Mouse (Mus musculus) heart, embryonic 12.5 days (tissue): ENCODE results near the gene Kcmf1. TPM values are rescaled to one million over a fixed set of nuclear protein-coding genes. Genes with fewer than 3 reads are reported as not detected.

Experiments
- ATAC-seq: fragments of 200-750 bp; cut with Nextera tagmentation; 2 replicates; pipeline ENCODE4 v1.8.0; 2017; ENCODE audit warnings: moderate TSS enrichment, moderate library complexity; ENCODE audit not compliant: insufficient number of reproducible peaks, low FRiP score
- H3K27ac ChIP-seq: fragments of 300-500 bp; sonication (generic); 2 replicates; pipeline ENCODE4 v1.5.1; 2016; ENCODE audit warnings: mild to moderate bottlenecking, moderate library complexity; ENCODE audit not compliant: poor library complexity, severe bottlenecking
- H3K27me3 ChIP-seq: fragments of 300-500 bp; sonication (generic); replicated peaks from 2 replicates; pipeline ENCODE4 v1.6.1; 2016; ENCODE audit warnings: mild to moderate bottlenecking, moderate library complexity
- H3K36me3 ChIP-seq: fragments of 300-500 bp; sonication (generic); 2 replicates; pipeline ENCODE4 v1.6.1; 2016; ENCODE audit warnings: mild to moderate bottlenecking, moderate library complexity
- H3K4me1 ChIP-seq: fragments of 300-500 bp; sonication (generic); replicated peaks from 2 replicates; pipeline ENCODE4 v1.6.1; 2016; ENCODE audit warnings: mild to moderate bottlenecking
- H3K4me2 ChIP-seq: fragments of 300-500 bp; sonication (generic); 2 replicates; pipeline ENCODE4 v1.6.1; 2016; ENCODE audit warnings: mild to moderate bottlenecking, moderate library complexity
- H3K4me3 ChIP-seq: fragments of 300-500 bp; sonication (generic); 2 replicates; pipeline ENCODE4 v1.5.1; 2016; ENCODE audit warnings: mild to moderate bottlenecking
- H3K9ac ChIP-seq: fragments of 300-500 bp; sonication (generic); 2 replicates; pipeline ENCODE4 v1.6.1; 2016; ENCODE audit warnings: mild to moderate bottlenecking, moderate library complexity
- H3K9me3 ChIP-seq: fragments of 300-500 bp; sonication (generic); replicated peaks from 2 replicates; pipeline ENCODE4 v1.6.1; 2016; ENCODE audit warnings: mild to moderate bottlenecking, moderate library complexity
- WGBS: fragments of 180-500 bp; shearing (Covaris S2); methylation state at CpG from one replicate; pipeline ENCODE4 v1.1.7; 2016; 5-methylcytosine and 5-hydroxymethylcytosine counted together
- polyA plus RNA-seq: library from polyadenylated mRNA; unstranded; fragments of >200 nt; fragmentation: Nextera tagmentation; extraction: Ambion mirVana; gene quantifications from 2 replicates; pipeline ENCODE4 v1.2.1, GENCODE M21; 2016

Gene Kcmf1
- polyA plus RNA-seq, 1 experiment from 2014 or later = 50.8 TPM

DNA sequence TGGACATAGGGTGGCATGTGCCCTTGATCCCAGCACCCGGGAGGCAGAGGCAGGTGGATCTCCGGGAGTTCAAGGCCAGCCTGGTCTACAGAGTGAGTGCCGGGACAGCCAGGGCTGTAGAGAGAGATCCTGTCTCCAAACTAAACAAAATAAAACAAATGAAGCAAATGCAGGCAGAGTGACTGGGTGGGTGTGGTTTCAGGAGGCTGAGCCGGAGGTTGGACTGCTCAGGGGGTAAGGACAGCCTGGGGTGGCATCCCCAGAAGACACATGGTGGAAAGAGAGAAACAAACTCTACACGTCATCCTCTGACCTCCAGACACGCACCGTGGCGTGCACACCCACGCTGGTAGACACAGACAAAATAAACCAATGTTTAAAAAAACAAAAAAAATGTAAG, 86.3 kb downstream of the Kcmf1 start:
- H3K9me3 ChIP-seq = no peaks in the 10 kb centered on the region

DNA sequence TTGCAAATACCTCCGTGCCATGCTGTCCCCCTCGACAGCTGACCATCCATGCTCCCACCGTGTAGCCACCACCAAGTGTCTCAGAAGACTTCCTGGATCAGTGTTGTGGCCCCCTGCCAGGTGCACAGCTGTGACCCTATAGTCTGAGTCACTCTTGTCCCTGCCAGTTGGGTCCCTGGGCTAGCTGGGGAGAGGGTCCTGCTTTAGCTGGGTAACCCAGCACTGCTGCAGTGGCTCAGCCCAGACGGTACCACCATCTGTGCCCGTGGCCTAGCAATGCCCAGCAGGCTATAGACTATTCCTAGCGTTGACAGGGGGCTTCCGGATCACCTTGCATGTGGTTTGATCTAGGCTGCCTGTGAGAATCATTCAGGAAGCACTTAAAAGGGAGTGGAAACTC, 89.5 kb downstream of the Kcmf1 start:
- 59% methylated on average over 7 of the region's 7 CpGs for WGBS
- Histone ChIP-seq H3K27ac (no peak overlapping the region), H3K36me3 (no peaks in the 10 kb centered on the region), H3K4me1 (peaks cover 11% of the 10 kb centered on the region), H3K9ac (no peak overlapping the region), H3K27me3 (no peaks in the 10 kb centered on the region), H3K4me3 (no peak overlapping the region), H3K4me2 (no peak overlapping the region), H3K9me3 (no peaks in the 10 kb centered on the region)
- ATAC-seq = no peak

More for the DNA sequence above, 86.3 kb downstream of the Kcmf1 start:
- no peak overlapping the region for H3K27ac ChIP-seq
- 75% methylated on average over 9 of the region's 9 CpGs for WGBS
- peaks cover 11% of the 10 kb centered on the region for H3K4me1 ChIP-seq
- no peaks in the 10 kb centered on the region for H3K36me3 ChIP-seq
- H3K4me2 ChIP-seq = no peak overlapping the region
- H3K4me3 ChIP-seq = no peak overlapping the region
- no peak overlapping the region for H3K9ac ChIP-seq
- ATAC-seq = no peak
- H3K27me3 ChIP-seq = no peaks in the 10 kb centered on the region

DNA sequence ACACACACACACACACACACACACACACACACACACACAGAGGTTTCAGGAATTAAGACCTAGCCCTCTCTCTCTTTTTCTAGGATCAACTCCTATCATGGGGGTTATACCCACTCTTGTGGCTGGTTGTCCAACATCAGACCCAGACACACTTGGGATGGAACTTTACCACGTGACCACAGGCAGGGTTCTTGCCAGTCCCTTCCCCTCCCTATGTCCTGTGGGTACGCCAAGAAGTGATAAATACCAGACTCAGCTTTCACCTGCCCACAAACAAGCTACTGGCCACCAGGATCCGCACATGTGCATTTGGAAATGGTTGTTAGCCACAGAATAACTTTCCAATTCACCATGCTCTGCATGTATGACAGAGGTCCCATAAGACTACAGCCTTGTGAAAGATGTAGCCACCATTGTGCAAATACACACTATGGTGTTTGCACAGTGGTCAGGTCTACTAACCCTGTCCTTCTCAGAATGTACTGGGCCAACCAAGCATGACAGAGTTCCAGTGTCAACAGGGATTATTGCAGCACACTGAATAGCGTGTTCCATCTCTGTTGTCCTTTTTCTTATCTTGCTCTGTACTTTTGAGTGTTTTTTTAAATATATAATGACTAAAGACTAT, 90.1 kb downstream of the Kcmf1 start:
- 80% methylated on average over 4 of the region's 4 CpGs for WGBS
- H3K36me3 ChIP-seq = no peaks in the 10 kb centered on the region
- ATAC-seq = no peak
- no peaks in the 10 kb centered on the region for H3K9me3 ChIP-seq
- no peak overlapping the region for H3K4me3 ChIP-seq
- H3K27me3 ChIP-seq = no peaks in the 10 kb centered on the region
- H3K4me2 ChIP-seq = no peak overlapping the region
- no peak overlapping the region for H3K27ac ChIP-seq
- H3K9ac ChIP-seq = no peak overlapping the region
- peaks cover 11% of the 10 kb centered on the region for H3K4me1 ChIP-seq

DNA sequence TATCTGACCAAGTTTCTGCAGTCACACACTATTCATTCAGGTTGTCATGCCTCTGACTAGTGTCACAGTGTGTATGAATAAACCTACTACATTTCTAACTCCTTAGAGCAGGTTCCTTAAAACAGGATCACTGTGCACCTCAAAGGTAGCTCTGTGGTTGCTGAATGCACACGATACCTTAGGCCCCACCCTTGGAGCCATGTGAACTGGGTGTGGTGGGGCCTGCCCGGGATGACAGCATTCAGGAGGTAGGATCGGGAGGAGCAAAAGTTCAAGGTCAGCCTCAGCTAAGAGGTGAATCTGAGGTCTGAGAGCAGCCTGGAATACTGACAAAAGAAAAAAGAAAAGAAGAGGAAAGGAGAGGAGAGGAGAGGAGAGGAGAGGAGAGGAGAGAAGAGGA, 91.4 kb downstream of the Kcmf1 start:
- WGBS = 51% methylated on average over 3 of the region's 3 CpGs
- Histone ChIP-seq H3K27me3 (no peaks in the 10 kb centered on the region), H3K4me2 (no peak overlapping the region)

DNA sequence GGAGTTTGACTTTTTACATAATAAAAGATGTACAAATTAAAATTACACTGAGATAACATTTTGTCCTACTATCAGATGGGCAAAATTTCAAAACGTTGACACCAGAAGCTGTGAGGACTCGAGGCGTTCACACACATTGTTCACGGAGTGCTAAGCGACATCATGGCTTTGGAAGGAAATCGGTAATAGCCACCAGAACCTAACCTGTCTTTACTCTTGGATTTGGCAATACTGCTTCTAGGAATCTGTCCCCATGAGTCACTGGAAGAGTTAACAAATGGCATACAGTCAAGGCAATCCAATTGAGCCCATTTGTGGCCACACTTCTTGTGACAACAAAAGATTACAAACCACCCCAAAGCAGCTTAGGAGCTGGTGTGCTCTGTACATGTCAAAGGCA, 96.1 kb downstream of the Kcmf1 start:
- no peaks in the 10 kb centered on the region for H3K9me3 ChIP-seq
- no peaks in the 10 kb centered on the region for H3K36me3 ChIP-seq
- H3K4me2 ChIP-seq = no peak overlapping the region
- H3K4me1 ChIP-seq = no peaks in the 10 kb centered on the region
- 68% methylated on average over 6 of the region's 6 CpGs for WGBS
- no peak for ATAC-seq
- H3K9ac ChIP-seq = no peak overlapping the region
- no peaks in the 10 kb centered on the region for H3K27me3 ChIP-seq
- no peak overlapping the region for H3K4me3 ChIP-seq
- H3K27ac ChIP-seq = no peak overlapping the region

More for the DNA sequence above, 91.4 kb downstream of the Kcmf1 start:
- H3K4me3 ChIP-seq = no peak overlapping the region
- peaks cover 10% of the 10 kb centered on the region for H3K4me1 ChIP-seq
- H3K9ac ChIP-seq = no peak overlapping the region
- no peaks in the 10 kb centered on the region for H3K9me3 ChIP-seq
- no peak overlapping the region for H3K27ac ChIP-seq
- ATAC-seq = no peak
- no peaks in the 10 kb centered on the region for H3K36me3 ChIP-seq

DNA sequence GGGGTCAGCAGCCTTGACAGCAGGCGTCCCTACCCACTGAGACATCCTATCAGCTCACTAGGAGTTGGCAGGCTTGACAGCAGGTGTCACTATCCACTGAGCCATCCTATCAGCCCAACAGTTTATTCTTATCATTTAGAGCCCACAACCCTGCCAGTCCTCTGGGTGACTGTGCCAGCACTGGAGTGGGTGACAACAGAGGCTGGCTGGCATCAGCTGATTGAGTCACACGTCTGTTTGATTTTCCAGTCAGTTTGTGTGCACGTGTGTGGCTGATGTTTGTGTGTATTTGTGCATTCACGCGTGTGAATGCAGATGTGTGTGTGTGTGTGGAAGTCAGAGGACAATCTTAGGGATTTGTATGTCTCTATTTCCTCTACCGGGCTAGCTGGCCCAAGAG, 97.7 kb downstream of the Kcmf1 start:
- WGBS = 87% methylated on average over 6 of the region's 6 CpGs
- no peaks in the 10 kb centered on the region for H3K36me3 ChIP-seq
- ATAC-seq = no peak
- H3K9ac ChIP-seq = no peak overlapping the region
- H3K4me3 ChIP-seq = no peak overlapping the region
- no peak overlapping the region for H3K27ac ChIP-seq
- H3K4me2 ChIP-seq = no peak overlapping the region
- no peaks in the 10 kb centered on the region for H3K27me3 ChIP-seq
- no peaks in the 10 kb centered on the region for H3K9me3 ChIP-seq
- H3K4me1 ChIP-seq = no peaks in the 10 kb centered on the region

DNA sequence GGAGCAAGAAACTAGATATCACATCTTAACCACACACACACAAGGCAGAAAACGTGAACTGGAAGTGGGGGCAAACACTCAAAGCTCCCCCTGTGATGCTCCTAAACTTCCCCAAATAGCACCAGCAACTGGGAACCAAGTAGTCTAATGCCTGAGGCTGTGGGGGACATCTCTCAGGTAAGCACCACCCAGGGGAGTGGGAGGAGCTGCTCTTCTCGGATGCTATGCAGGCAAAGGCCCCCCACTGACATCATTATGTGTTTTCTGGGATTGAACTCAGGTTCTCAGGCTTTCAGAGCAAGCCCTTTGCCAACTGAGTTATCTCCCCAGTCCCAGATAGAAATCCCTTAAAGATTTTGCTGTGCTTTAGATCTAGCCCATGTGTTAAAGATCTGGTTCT, 99.1 kb downstream of the Kcmf1 start:
- H3K27ac ChIP-seq = no peak overlapping the region
- no peak overlapping the region for H3K9ac ChIP-seq
- no peaks in the 10 kb centered on the region for H3K36me3 ChIP-seq
- no peak overlapping the region for H3K4me2 ChIP-seq
- 37% methylated on average over 2 of the region's 2 CpGs for WGBS
- no peaks in the 10 kb centered on the region for H3K27me3 ChIP-seq
- H3K4me1 ChIP-seq = no peaks in the 10 kb centered on the region
- H3K4me3 ChIP-seq = no peak overlapping the region
- H3K9me3 ChIP-seq = no peaks in the 10 kb centered on the region
- ATAC-seq = no peak

DNA sequence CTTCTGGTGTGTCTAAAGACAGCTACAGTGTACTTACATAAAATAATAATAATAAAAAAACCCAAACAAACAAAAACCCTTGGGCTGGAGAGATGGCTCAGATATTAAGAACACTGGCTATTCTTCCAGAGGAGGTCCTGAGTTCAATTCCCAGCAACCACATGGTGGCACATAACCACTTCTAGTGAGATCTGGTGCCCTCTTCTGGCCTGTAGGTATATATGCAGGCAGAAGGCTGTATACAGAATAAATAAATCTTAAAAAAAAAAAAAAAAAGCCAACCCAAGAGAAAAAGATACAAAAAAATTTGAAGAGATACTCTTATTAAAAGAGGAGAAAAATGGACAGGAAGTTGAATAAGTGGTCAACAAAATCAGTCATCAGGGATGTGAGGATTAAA, 102.0 kb downstream of the Kcmf1 start:
- H3K9ac ChIP-seq = no peak overlapping the region
- no peak overlapping the region for H3K27ac ChIP-seq
- H3K4me1 ChIP-seq = no peaks in the 10 kb centered on the region
- ATAC-seq = no peak
- H3K9me3 ChIP-seq = no peaks in the 10 kb centered on the region
- no peak overlapping the region for H3K4me2 ChIP-seq
- no peak overlapping the region for H3K4me3 ChIP-seq
- no peaks in the 10 kb centered on the region for H3K27me3 ChIP-seq
- no peaks in the 10 kb centered on the region for H3K36me3 ChIP-seq

DNA sequence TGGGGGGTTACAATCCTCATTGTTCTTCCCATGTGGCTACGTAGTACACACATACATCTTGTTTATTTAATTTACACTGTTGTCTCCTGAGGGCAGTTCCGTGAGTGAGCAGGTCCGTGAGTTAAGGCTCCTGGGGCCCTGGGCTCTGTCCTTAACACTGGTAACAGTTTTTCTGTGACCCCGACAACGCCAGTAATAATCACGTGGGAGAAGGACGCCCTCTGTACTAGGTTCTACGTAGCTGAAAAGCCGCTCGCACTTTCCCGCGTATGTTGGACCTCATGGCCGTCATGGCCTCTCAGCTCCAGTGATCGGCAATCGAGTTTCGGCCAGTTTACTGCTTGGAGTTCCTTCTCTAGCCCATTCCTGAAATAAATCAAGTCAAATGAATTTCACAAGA, 104.3 kb downstream of the Kcmf1 start:
- no peak for ATAC-seq
- 52% methylated on average over 16 of the region's 16 CpGs for WGBS

DNA sequence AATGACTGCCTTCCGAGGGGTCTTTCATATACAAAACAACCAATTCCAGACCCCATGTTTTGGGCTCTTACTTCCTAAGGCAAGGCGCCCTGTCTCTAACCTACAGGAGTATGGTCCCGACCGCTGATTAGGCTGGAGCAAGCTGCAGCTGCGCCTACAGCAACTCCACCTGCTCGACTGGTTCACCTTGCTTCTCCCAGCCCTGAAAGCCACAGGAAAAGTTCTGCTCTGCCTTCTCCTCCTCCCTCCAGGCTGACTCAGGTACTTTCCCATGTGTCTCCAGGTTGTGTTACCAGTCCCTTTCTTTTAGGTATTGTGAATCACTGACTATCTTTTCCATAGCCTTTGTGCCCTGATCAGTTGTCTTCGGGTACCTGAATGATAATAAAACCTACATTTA, 104.9 kb downstream of the Kcmf1 start:
- Histone ChIP-seq H3K9me3 (no peaks in the 10 kb centered on the region), H3K36me3 (no peaks in the 10 kb centered on the region), H3K27me3 (peaks cover 5% of the 10 kb centered on the region; the same call in 1 of the 2 replicates), H3K27ac (no peak overlapping the region), H3K4me3 (no peak overlapping the region), H3K4me1 (peaks cover 2% of the 10 kb centered on the region; the same call in 1 of the 2 replicates), H3K4me2 (no peak overlapping the region), H3K9ac (no peak overlapping the region)
- WGBS = 56% methylated on average over 7 of the region's 7 CpGs
- no peak for ATAC-seq

More for the DNA sequence above, 104.3 kb downstream of the Kcmf1 start:
- Histone ChIP-seq H3K4me2 (no peak overlapping the region), H3K9me3 (no peaks in the 10 kb centered on the region), H3K9ac (no peak overlapping the region), H3K4me3 (no peak overlapping the region), H3K27me3 (0 out of 2 replicates have a peak, but pooled peaks cover 5% of the 10 kb centered on the region), H3K4me1 (no peaks in the 10 kb centered on the region), H3K27ac (no peak overlapping the region), H3K36me3 (no peaks in the 10 kb centered on the region)

DNA sequence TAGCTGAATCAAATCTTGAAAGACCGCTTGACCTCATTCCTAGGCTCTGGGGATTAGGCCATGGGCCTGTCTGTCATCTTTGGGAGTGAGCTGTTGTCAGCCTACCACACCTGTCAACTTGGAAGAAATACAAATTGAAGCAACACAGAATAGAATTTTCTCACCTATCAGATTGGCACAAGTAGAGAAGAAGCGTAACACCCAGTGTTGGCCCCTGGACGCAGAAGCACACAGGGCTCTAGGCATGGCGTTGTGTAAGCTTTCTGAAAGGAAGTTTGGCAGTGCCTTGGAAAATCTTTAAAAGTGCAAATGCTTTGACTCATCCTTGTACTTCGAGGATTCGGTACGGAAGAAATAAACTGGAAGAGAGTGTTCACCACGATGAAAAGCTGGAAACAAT, 107.1 kb downstream of the Kcmf1 start:
- Histone ChIP-seq H3K9ac (no peak overlapping the region), H3K27ac (no peak overlapping the region), H3K36me3 (no peaks in the 10 kb centered on the region), H3K4me1 (peaks cover 7% of the 10 kb centered on the region), H3K4me2 (no peak overlapping the region), H3K9me3 (no peaks in the 10 kb centered on the region), H3K27me3 (peaks cover 5% of the 10 kb centered on the region; the same call in 1 of the 2 replicates), H3K4me3 (no peak overlapping the region)
- WGBS = 83% methylated on average over 8 of the region's 8 CpGs
- no peak for ATAC-seq
